12 mouse cellular contexts compared by ENCODE assay signal in the genomic region with DNA sequence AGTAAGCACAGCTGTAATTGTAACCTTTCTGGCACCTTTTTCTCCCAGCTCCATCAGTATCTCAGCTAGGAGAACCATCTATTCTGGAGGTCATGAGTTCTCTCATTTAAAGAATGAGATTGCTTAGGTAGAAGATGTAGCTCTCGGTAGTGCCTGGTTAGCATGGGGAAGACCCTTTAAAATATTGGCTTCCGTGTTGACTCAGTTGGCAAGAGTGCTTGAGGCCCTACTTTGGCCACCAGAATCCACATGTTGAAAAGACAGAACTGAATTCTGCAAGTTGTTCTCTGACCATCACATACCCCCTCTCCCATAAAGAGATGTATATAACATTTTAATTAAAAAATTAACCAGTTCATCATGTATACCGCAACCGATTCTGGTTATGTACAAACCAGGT.
DNase-seq lines count a peak whose midpoint lies in the region; ATAC-seq lines count a peak whose summit lies in the region.
"Had no signal": no experiment of that assay in that cellular context is flagged by ENCODE, and none has a peak within 500 bp of the region (broad histone marks: within the 10 kb centered on the region; RNA-seq: fewer than 3 reads in every experiment).

No protein-coding gene starts in this region.

- 88% methylated on average over 4 of the region's 4 CpGs for WGBS in heart, embryonic 12.5 days
- WGBS in lung, embryonic 16.5 days: 82% methylated on average over 4 of the region's 4 CpGs
- WGBS in intestine, embryonic 14.5 days: 93% methylated on average over 4 of the region's 4 CpGs
- 94% methylated on average over 4 of the region's 4 CpGs for WGBS in neural tube, embryonic 15.5 days

- H3K9ac ChIP-seq in heart, embryonic 12.5 days: no peak overlapping the region
- H3K9ac ChIP-seq in lung, embryonic 16.5 days (ENCODE audit: low read length): no peak overlapping the region
- no peak overlapping the region for H3K9ac ChIP-seq in intestine, embryonic 14.5 days (ENCODE audit: low read length)
- H3K9ac ChIP-seq in neural tube, embryonic 15.5 days (replicated peaks): no peak overlapping the region

- H3K9me3 ChIP-seq in heart, embryonic 12.5 days (replicated peaks): no peaks in the 10 kb centered on the region
- no peaks in the 10 kb centered on the region for H3K9me3 ChIP-seq in lung, embryonic 16.5 days (ENCODE audit: control insufficient read depth, low read length)
- no peaks in the 10 kb centered on the region for H3K9me3 ChIP-seq in intestine, embryonic 14.5 days (ENCODE audit: control insufficient read depth, low read length)
- no peaks in the 10 kb centered on the region for H3K9me3 ChIP-seq in neural tube, embryonic 15.5 days (replicated peaks)
- H3K9me3 ChIP-seq: neural tube, embryonic 12.5 days; stomach, embryonic 15.5 days had no signal

- H3K27me3 ChIP-seq in heart, embryonic 12.5 days (replicated peaks): no peaks in the 10 kb centered on the region
- H3K27me3 ChIP-seq in lung, embryonic 16.5 days (ENCODE audit: control insufficient read depth, insufficient read depth, low read depth, low read length): no peaks in the 10 kb centered on the region
- H3K27me3 ChIP-seq in intestine, embryonic 14.5 days (replicated peaks; ENCODE audit: control insufficient read depth, insufficient read depth, low read length): no peaks in the 10 kb centered on the region
- no peaks in the 10 kb centered on the region for H3K27me3 ChIP-seq in neural tube, embryonic 15.5 days (replicated peaks)
- H3K27me3 ChIP-seq: neural tube, embryonic 12.5 days; stomach, embryonic 15.5 days had no signal

- H3K4me3 ChIP-seq in heart, embryonic 12.5 days: no peak overlapping the region
- no peak overlapping the region; the same call in 1 of the 2 replicates for H3K4me3 ChIP-seq in lung, embryonic 16.5 days (ENCODE audit: low read length)
- H3K4me3 ChIP-seq in intestine, embryonic 14.5 days (ENCODE audit: low read depth, low read length): no peak overlapping the region
- H3K4me3 ChIP-seq in neural tube, embryonic 15.5 days (replicated peaks): peak overlapping the region; percentile 84; the same call in 1 of the 2 replicates

- 0 out of 2 replicates have a peak, but pooled peaks cover 3% of the 10 kb centered on the region for H3K4me1 ChIP-seq in heart, embryonic 12.5 days (replicated peaks)
- peaks cover 2% of the 10 kb centered on the region; the same call in 1 of the 2 replicates for H3K4me1 ChIP-seq in lung, embryonic 16.5 days (replicated peaks; ENCODE audit: control insufficient read depth, insufficient read depth, low read length)
- peaks cover 4% of the 10 kb centered on the region; the same call in 1 of the 2 replicates for H3K4me1 ChIP-seq in intestine, embryonic 14.5 days (replicated peaks; ENCODE audit: control insufficient read depth, insufficient read depth, low read length)
- peaks cover 18% of the 10 kb centered on the region for H3K4me1 ChIP-seq in neural tube, embryonic 15.5 days
- H3K4me1 ChIP-seq: neural tube, embryonic 12.5 days had no signal

- H3K36me3 ChIP-seq in heart, embryonic 12.5 days: no peaks in the 10 kb centered on the region
- H3K36me3 ChIP-seq in lung, embryonic 16.5 days (ENCODE audit: control insufficient read depth, insufficient read depth, low read length): no peaks in the 10 kb centered on the region
- H3K36me3 ChIP-seq in intestine, embryonic 14.5 days (ENCODE audit: control insufficient read depth, insufficient read depth, low read length): no peaks in the 10 kb centered on the region
- H3K36me3 ChIP-seq in neural tube, embryonic 15.5 days: no peaks in the 10 kb centered on the region
- H3K36me3 ChIP-seq: neural tube, embryonic 12.5 days; stomach, embryonic 15.5 days had no signal

- no peak overlapping the region for H3K27ac ChIP-seq in heart, embryonic 12.5 days (ENCODE audit: poor library complexity, severe bottlenecking)
- H3K27ac ChIP-seq in lung, embryonic 16.5 days (ENCODE audit: low read length): no peak overlapping the region
- H3K27ac ChIP-seq in intestine, embryonic 14.5 days (ENCODE audit: low read depth): no peak overlapping the region
- H3K27ac ChIP-seq in neural tube, embryonic 15.5 days (replicated peaks): no peak overlapping the region

- peak overlapping the region; percentile 96; the same call in 1 of the 2 replicates for H3K4me2 ChIP-seq in heart, embryonic 12.5 days
- peak overlapping the region; percentile 98 for H3K4me2 ChIP-seq in lung, embryonic 16.5 days (ENCODE audit: low read depth, low read length)
- no peak overlapping the region for H3K4me2 ChIP-seq in intestine, embryonic 14.5 days (ENCODE audit: low read length)
- H3K4me2 ChIP-seq in neural tube, embryonic 15.5 days: peak overlapping the region; percentile 90

- no peak for DNase-seq in heart, adult 11 months
- no peak for DNase-seq in lung, adult 18-20 months
- peak; percentile 47 for DNase-seq in intestine, embryonic 14.5 days (ENCODE audit: low spot score)
- no peak for DNase-seq in left cerebral cortex, postnatal 25 days (ENCODE audit: low spot score in 2 of 2)
- DNase-seq: cerebellum, adult 9-10 months; right cerebral cortex, postnatal 14 days had no signal

- intact Hi-C loops in left cerebral cortex, postnatal 25 days (cut with DNase I): no loop called here

- ATAC-seq in heart, embryonic 12.5 days (ENCODE audit: insufficient number of reproducible peaks, low FRiP score): no peak
- no peak for ATAC-seq in lung, embryonic 16.5 days (ENCODE audit: low read depth)
- ATAC-seq in intestine, embryonic 14.5 days (replicated peaks; ENCODE audit: low FRiP score, low TSS enrichment, low read depth): no peak
- ATAC-seq in neural tube, embryonic 15.5 days (ENCODE audit: low FRiP score): no peak
- no peak for ATAC-seq in cerebellum, adult (ENCODE audit: insufficient number of reproducible peaks, low FRiP score, low TSS enrichment)
